Mouse (Mus musculus): ENCODE data around the gene Gm42791. TPM values are rescaled to one million over a fixed set of nuclear protein-coding genes. Genes with fewer than 3 reads are reported as not detected.

Gm42791 gene
- polyA plus RNA-seq, 1 experiment from 2014 or later, result 0.47 TPM

DNA sequence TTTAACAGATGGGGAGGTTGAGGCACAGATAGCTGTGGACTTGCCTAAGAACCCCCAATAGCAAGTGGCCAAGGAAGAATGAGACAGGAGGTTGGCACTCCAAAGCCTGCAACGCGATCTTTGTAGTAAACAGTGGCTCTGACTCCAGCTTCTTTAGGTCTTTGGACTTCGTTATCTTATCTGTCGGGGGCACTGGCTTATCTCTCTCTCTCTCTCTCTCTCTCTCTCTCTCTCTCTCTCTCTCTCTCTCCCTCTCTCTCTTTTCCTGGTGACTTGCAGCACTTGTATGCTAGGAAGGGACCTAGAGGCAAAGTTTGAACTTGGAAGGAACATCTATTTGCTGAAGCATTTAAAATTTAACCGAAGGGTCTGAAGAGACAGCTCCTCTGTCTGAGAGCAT is 33.4 kb upstream of the Gm42791 start:
- Histone ChIP-seq H3K27me3 (ENCODE audit: control insufficient read depth, insufficient read depth, low read length) (no peaks in the 10 kb centered on the region), H3K9ac (ENCODE audit: low read depth, low read length) (no peak overlapping the region), H3K36me3 (ENCODE audit: control insufficient read depth, insufficient read depth, low read length) (no peaks in the 10 kb centered on the region), H3K4me2 (replicated peaks; ENCODE audit: low read depth, low read length) (no peak overlapping the region), H3K27ac (ENCODE audit: low read depth, low read length) (no peak overlapping the region), H3K4me3 (ENCODE audit: low read length) (no peak overlapping the region), H3K9me3 (ENCODE audit: control insufficient read depth, low read length) (no peaks in the 10 kb centered on the region), H3K4me1 (ENCODE audit: control insufficient read depth, insufficient read depth, low read length) (peaks cover 5% of the 10 kb centered on the region)
- 77% methylated on average over 5 of the region's 5 CpGs for WGBS
- ATAC-seq (ENCODE audit: low FRiP score, low TSS enrichment), result no peak

DNA sequence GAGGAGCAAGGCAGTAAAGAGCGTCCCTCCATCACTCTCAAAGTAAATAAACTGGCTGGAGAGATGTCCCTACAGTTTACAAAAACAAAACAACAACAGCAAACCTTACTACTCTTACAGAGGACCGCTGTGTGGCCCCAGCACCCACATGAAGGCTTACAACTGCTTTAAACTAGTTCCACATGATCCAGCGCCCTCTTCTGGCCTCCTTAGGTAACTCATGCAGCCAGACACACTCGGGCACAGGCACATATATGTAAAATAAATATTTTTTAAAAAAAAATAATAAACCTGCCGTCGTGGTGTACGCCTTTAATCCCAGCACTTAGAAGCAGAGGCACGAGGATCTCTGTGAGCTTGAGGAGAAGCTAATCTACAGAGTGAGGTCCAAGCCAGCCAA is 32.4 kb upstream of the Gm42791 start:
- Histone ChIP-seq H3K4me2 (replicated peaks; ENCODE audit: low read depth, low read length) (no peak overlapping the region), H3K4me1 (ENCODE audit: control insufficient read depth, insufficient read depth, low read length) (peaks cover 5% of the 10 kb centered on the region), H3K27ac (ENCODE audit: low read depth, low read length) (no peak overlapping the region), H3K9ac (ENCODE audit: low read depth, low read length) (no peak overlapping the region), H3K27me3 (ENCODE audit: control insufficient read depth, insufficient read depth, low read length) (no peaks in the 10 kb centered on the region), H3K9me3 (ENCODE audit: control insufficient read depth, low read length) (no peaks in the 10 kb centered on the region), H3K4me3 (ENCODE audit: low read length) (no peak overlapping the region), H3K36me3 (ENCODE audit: control insufficient read depth, insufficient read depth, low read length) (no peaks in the 10 kb centered on the region)
- no peak for ATAC-seq (ENCODE audit: low FRiP score, low TSS enrichment)
- 78% methylated on average over 8 of the region's 8 CpGs for WGBS

DNA sequence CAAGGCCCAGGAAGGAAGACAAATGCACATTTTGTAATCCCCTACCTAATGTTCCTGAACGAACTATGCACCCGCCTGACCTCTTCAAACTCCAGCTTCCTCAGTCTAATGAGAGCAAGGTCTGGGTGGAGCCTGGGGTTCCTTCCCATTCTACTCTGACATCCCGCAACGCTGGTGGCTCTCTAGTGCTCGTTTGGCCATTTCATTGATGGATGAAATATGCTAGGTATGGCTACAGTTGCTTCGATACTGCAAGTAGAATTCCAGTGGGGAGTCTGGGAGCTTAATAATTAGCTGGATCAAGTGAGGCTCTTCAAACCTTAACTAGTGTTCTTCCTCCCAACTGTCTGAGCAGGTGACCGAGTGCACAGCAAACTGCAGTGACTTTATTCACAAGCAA is 26.2 kb upstream of the Gm42791 start:
- WGBS, result 30% methylated on average over 7 of the region's 7 CpGs
- Histone ChIP-seq H3K27ac (ENCODE audit: low read depth, low read length) (no peak overlapping the region), H3K4me1 (ENCODE audit: control insufficient read depth, insufficient read depth, low read length) (peaks cover 15% of the 10 kb centered on the region), H3K9ac (ENCODE audit: low read depth, low read length) (no peak overlapping the region), H3K4me2 (replicated peaks; ENCODE audit: low read depth, low read length) (peak overlapping the region; percentile 5; the same call in 1 of the 2 replicates), H3K27me3 (ENCODE audit: control insufficient read depth, insufficient read depth, low read length) (no peaks in the 10 kb centered on the region), H3K9me3 (ENCODE audit: control insufficient read depth, low read length) (no peaks in the 10 kb centered on the region), H3K4me3 (ENCODE audit: low read length) (no peak overlapping the region), H3K36me3 (ENCODE audit: control insufficient read depth, insufficient read depth, low read length) (no peaks in the 10 kb centered on the region)
- ATAC-seq (ENCODE audit: low FRiP score, low TSS enrichment), result 0 out of 2 replicates have a peak, but pooled peaks have one; percentile 8

DNA sequence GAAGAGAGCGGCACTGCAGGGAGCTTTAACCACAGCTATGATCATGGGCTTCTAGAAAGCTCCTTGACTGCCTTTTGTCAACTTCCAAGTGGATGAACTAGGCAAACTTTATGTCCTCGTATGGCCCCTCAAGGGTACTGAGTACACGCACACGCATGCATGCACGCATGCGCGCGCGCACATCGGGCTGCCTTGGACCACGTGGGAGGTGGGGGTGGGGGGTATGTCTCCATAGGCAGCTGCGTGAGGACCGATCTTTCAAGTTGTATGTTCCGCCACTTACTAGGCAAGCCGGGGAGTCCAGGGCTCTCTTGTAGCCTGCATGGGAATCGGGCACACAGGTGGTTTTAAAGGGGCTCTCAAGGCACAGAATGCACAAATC is 25.7 kb upstream of the Gm42791 start:
- WGBS, result 72% methylated on average over 16 of the region's 16 CpGs
- peak overlapping the region; percentile 5; the same call in 1 of the 2 replicates for H3K4me2 ChIP-seq (replicated peaks; ENCODE audit: low read depth, low read length)
- H3K4me3 ChIP-seq (ENCODE audit: low read length), result no peak overlapping the region
- H3K4me1 ChIP-seq (ENCODE audit: control insufficient read depth, insufficient read depth, low read length), result peaks cover 15% of the 10 kb centered on the region
- 0 out of 2 replicates have a peak, but pooled peaks have one; percentile 5 for ATAC-seq (ENCODE audit: low FRiP score, low TSS enrichment)
- H3K27me3 ChIP-seq (ENCODE audit: control insufficient read depth, insufficient read depth, low read length), result no peaks in the 10 kb centered on the region
- H3K9ac ChIP-seq (ENCODE audit: low read depth, low read length), result no peak overlapping the region
- H3K27ac ChIP-seq (ENCODE audit: low read depth, low read length), result no peak overlapping the region
- H3K9me3 ChIP-seq (ENCODE audit: control insufficient read depth, low read length), result no peaks in the 10 kb centered on the region
- H3K36me3 ChIP-seq (ENCODE audit: control insufficient read depth, insufficient read depth, low read length), result no peaks in the 10 kb centered on the region

DNA sequence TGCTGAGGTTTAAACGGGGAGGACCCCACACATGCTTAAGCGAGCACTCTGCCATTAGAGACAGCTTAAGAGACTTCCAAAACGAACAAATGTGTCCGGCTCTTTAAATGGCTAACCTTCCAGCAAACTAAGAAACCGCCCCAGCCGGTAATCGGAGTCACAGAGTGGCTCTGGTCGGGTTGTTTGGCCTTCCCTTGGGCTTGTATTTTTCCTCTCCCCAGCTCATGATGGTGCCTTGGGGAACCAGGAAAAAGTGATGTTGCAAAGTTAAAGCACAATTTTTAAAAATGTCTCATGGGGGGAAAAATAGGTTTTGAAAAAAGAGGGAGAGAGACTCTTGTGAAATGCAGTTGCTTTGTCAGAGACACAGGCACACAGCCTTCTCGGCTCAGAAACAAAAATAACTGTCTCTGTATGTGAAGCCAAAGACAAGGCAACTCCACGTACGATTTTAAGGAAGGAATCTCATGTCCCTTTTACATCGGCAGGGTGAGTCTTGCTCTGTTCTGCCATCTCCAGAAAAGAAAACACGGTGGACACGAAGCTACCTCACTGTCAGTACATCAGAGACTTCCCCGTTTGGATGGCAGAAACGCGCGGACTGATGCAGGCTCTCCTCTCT is 25.2 kb upstream of the Gm42791 start:
- peaks cover 15% of the 10 kb centered on the region for H3K4me1 ChIP-seq (ENCODE audit: control insufficient read depth, insufficient read depth, low read length)
- ATAC-seq (ENCODE audit: low FRiP score, low TSS enrichment), result no peak
- no peak overlapping the region for H3K4me3 ChIP-seq (ENCODE audit: low read length)
- no peaks in the 10 kb centered on the region for H3K9me3 ChIP-seq (ENCODE audit: control insufficient read depth, low read length)
- H3K27me3 ChIP-seq (ENCODE audit: control insufficient read depth, insufficient read depth, low read length), result no peaks in the 10 kb centered on the region
- H3K36me3 ChIP-seq (ENCODE audit: control insufficient read depth, insufficient read depth, low read length), result no peaks in the 10 kb centered on the region
- WGBS, result 34% methylated on average over 18 of the region's 18 CpGs
- no peak overlapping the region for H3K27ac ChIP-seq (ENCODE audit: low read depth, low read length)
- H3K4me2 ChIP-seq (replicated peaks; ENCODE audit: low read depth, low read length), result peak overlapping the region; percentile 5; the same call in 1 of the 2 replicates
- H3K9ac ChIP-seq (ENCODE audit: low read depth, low read length), result no peak overlapping the region

DNA sequence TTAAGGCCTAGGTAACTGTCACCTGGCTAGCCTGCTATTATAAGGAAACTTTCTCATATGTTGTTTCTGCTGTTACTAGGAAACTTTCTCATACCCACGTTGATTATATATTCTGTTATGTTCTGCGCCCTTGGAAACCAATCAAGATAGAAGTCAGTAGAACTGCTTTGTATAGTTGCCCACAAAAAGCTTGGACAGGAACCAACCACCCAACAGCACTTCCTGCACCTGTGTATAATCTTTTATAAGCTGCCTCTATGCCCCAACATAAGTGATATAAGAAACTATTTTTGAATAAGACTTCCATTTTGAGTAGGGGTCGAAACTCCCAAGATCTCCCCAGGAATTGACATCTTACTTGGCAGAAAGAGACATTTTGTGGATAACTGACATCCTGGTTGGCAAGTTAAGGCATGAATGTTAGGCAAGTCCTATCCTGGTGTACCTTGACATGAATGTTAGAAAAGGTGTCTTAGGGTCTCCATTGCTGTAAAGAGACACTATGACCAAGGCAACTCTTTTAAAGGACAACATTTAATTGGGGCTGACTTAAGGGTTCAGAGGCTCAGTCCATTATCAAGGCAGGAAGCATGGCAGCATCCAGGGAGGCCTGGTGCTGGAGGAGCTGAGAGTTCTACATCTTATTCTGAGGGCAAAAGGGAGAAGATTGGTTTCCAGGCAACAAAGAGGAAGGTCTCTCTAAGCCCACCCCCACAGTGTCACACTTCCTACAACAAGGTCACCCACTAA is 22.9 kb upstream of the Gm42791 start:
- Histone ChIP-seq H3K4me2 (replicated peaks; ENCODE audit: low read depth, low read length) (no peak overlapping the region), H3K27me3 (ENCODE audit: control insufficient read depth, insufficient read depth, low read length) (no peaks in the 10 kb centered on the region), H3K36me3 (ENCODE audit: control insufficient read depth, insufficient read depth, low read length) (no peaks in the 10 kb centered on the region), H3K4me3 (ENCODE audit: low read length) (no peak overlapping the region), H3K9me3 (ENCODE audit: control insufficient read depth, low read length) (no peaks in the 10 kb centered on the region), H3K27ac (ENCODE audit: low read depth, low read length) (no peak overlapping the region), H3K4me1 (ENCODE audit: control insufficient read depth, insufficient read depth, low read length) (peaks cover 21% of the 10 kb centered on the region), H3K9ac (ENCODE audit: low read depth, low read length) (no peak overlapping the region)
- ATAC-seq (ENCODE audit: low FRiP score, low TSS enrichment), result no peak
- WGBS, result 87% methylated on average over 3 of the region's 3 CpGs

DNA sequence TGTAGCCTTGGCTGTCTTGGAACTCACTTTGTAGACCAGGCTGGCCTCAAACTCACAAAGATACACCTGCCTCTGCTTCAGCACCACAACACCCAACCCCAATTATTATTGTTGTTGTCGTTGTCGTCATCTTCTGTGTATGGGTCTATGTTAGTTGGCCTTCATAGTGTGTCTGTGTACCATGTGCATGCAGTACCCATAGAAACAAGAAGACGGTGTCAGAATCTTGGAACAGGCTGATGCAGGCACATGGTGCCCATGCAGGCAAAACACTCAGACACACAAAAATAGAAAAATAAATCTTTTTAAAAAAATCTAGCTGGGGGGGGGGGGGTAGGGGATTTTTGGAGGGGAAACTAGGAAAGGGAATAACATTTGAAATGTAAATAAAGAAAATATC is 22.2 kb upstream of the Gm42791 start:
- H3K4me2 ChIP-seq (replicated peaks; ENCODE audit: low read depth, low read length), result no peak overlapping the region
- H3K4me3 ChIP-seq (ENCODE audit: low read length), result no peak overlapping the region
- H3K9me3 ChIP-seq (ENCODE audit: control insufficient read depth, low read length), result no peaks in the 10 kb centered on the region
- H3K4me1 ChIP-seq (ENCODE audit: control insufficient read depth, insufficient read depth, low read length), result peaks cover 21% of the 10 kb centered on the region
- no peak overlapping the region for H3K27ac ChIP-seq (ENCODE audit: low read depth, low read length)
- H3K27me3 ChIP-seq (ENCODE audit: control insufficient read depth, insufficient read depth, low read length), result no peaks in the 10 kb centered on the region
- 96% methylated on average over 3 of the region's 3 CpGs for WGBS
- no peaks in the 10 kb centered on the region for H3K36me3 ChIP-seq (ENCODE audit: control insufficient read depth, insufficient read depth, low read length)
- no peak overlapping the region for H3K9ac ChIP-seq (ENCODE audit: low read depth, low read length)
- ATAC-seq (ENCODE audit: low FRiP score, low TSS enrichment), result no peak

DNA sequence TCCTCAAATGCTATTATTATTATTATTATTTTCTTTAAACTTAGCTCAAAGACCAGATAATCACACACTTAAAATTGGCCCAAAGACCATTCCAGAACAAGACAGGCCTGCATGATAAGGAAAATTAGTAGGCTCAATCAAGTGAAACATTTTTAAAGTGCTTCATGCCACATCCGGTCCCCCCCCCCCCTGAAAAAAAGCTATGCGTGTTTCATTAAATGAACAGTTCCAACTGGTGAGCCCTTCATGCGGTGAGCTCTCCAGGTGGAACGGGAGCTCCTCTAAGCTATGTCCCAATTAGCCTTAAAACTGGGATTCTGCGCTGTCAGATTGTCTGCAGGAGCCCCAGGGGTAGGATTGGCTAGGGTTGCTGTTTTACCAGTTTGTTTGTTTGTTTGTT is 21.3 kb upstream of the Gm42791 start:
- Histone ChIP-seq H3K4me3 (ENCODE audit: low read length) (peak overlapping the region; percentile 53), H3K9me3 (ENCODE audit: control insufficient read depth, low read length) (no peaks in the 10 kb centered on the region), H3K27me3 (ENCODE audit: control insufficient read depth, insufficient read depth, low read length) (no peaks in the 10 kb centered on the region), H3K9ac (ENCODE audit: low read depth, low read length) (peak overlapping the region; percentile 78; the same call in 1 of the 2 replicates), H3K27ac (ENCODE audit: low read depth, low read length) (no peak overlapping the region), H3K36me3 (ENCODE audit: control insufficient read depth, insufficient read depth, low read length) (no peaks in the 10 kb centered on the region), H3K4me2 (replicated peaks; ENCODE audit: low read depth, low read length) (peak overlapping the region; percentile 91; the same call in 1 of the 2 replicates), H3K4me1 (ENCODE audit: control insufficient read depth, insufficient read depth, low read length) (peaks cover 20% of the 10 kb centered on the region)
- ATAC-seq (ENCODE audit: low FRiP score, low TSS enrichment), result no peak
- WGBS, result 61% methylated on average over 5 of the region's 5 CpGs
